Mouse (Mus musculus) macrophage (primary cell): ENCODE measurements at regions not wholly inside any gene's neighbourhood (a gene's known extent, or its start where the extent isn't known, plus 50 kb on each side); places are given as distances from the start of the nearest gene placed in this dataset.

Experiments used
- H3K27ac ChIP-seq: fragments of 350-480 bp; formaldehyde crosslinking; 2 replicates; pipeline ENCODE4 v1.9.0; 2021
- H3K36me3 ChIP-seq: fragments of 350-480 bp; formaldehyde crosslinking; 2 replicates; pipeline ENCODE4 v1.9.0; 2021; ENCODE audit errors: inconsistent target
- H3K4me3 ChIP-seq: fragments of 350-480 bp; formaldehyde crosslinking; 2 replicates; pipeline ENCODE4 v1.9.0; 2021; ENCODE audit errors: inconsistent target
- H3K79me2 ChIP-seq: fragments of 350-480 bp; formaldehyde crosslinking; 2 replicates; pipeline ENCODE4 v1.9.0; 2021; ENCODE audit errors: inconsistent target
- WGBS: methylation state at CpG from one replicate; pipeline ENCODE4 v1.1.7; 2026; ENCODE audit warnings: inconsistent platforms; ENCODE audit not compliant: missing documents; 5-methylcytosine and 5-hydroxymethylcytosine counted together

DNA sequence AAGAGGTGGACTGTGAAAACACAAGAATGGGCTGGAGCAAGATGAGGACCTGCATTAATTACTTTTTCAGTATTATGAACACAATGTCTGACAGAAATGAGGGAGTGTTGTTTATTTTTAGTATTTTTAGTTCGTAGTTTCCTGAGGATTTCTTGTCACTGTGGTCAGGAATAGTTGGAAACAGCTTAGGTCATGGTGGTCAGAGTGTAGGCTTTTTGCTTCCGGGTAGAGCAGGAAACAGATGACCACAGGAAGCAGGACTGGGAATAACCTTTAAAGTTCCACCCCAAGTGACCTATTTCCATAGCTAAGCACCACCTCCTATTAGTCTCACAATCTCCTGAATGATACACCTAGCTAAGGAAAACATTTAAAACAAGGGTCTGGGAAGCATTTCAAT is 333.7 kb upstream of the Kcnh8 start:
- H3K36me3 ChIP-seq, result no peaks in the 10 kb centered on the region
- no peak overlapping the region for H3K27ac ChIP-seq
- no peak overlapping the region for H3K4me3 ChIP-seq
- no peaks in the 10 kb centered on the region for H3K79me2 ChIP-seq
- 13% methylated on average over 2 of the region's 2 CpGs for WGBS

DNA sequence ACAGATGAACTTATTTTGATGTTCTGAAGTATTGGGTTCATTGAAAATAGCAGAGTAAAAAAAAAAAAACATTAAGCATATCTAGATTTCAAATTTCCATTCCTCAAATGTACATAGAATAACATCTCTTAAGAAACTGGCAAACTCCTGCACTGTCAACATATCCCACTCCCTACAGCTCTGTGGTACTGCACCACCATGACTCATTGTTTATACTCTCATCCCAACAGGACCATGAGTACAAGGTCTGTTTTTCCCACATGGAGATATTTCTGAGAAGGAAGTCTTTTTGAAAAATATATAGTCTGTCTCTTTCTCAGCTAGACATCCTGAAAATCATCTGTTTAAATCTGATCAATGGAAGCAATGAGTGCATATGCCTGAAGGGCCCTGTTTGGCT is 351.2 kb upstream of the Kcnh8 start:
- H3K4me3 ChIP-seq, result no peak overlapping the region
- no peaks in the 10 kb centered on the region for H3K36me3 ChIP-seq
- H3K79me2 ChIP-seq, result no peaks in the 10 kb centered on the region
- no peak overlapping the region for H3K27ac ChIP-seq

DNA sequence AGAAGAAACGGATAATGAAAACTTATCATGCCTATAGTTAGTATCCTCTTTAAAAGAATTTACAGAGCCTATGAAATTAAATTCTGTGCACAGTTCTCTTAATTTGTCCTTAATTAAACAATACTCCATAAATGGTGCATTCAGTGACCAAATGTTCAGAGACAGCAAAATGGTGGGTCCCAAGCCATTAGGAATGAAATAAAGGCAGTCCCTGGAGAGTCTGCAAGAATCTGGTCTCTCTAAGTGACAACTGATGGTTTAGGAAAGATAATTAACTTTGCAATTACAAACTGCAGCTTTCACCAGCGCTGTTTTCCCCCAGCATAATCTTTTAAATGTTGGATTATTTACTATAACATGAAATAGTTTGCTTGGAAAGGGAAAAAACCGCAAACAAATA is 376.9 kb upstream of the Kcnh8 start:
- 84% methylated on average over 3 of the region's 3 CpGs for WGBS
- Histone ChIP-seq H3K36me3 (no peaks in the 10 kb centered on the region), H3K27ac (no peak overlapping the region), H3K79me2 (no peaks in the 10 kb centered on the region), H3K4me3 (no peak overlapping the region)

DNA sequence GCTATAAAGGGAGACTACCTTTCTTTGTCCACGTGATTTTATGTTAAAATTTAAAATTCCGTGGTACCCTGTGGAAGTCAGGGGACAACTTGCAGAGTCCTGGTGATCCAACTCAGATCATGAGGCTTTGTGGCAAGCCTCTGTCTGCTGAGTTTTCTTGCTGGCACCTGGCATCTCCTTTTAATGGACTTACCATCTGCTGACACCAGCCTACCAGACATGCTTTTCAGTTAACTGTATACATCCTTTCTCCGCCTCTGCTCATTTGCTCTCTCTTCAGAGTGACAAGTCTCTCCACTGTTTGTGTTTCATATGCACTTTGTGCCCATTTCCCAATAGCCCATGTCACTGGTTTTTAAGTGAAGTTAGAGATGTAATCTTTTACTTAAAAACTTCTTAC is 382.1 kb upstream of the Kcnh8 start:
- Histone ChIP-seq H3K4me3 (no peak overlapping the region), H3K79me2 (no peaks in the 10 kb centered on the region), H3K27ac (no peak overlapping the region), H3K36me3 (no peaks in the 10 kb centered on the region)
- WGBS, result 82% methylated on average over 3 of the region's 3 CpGs

DNA sequence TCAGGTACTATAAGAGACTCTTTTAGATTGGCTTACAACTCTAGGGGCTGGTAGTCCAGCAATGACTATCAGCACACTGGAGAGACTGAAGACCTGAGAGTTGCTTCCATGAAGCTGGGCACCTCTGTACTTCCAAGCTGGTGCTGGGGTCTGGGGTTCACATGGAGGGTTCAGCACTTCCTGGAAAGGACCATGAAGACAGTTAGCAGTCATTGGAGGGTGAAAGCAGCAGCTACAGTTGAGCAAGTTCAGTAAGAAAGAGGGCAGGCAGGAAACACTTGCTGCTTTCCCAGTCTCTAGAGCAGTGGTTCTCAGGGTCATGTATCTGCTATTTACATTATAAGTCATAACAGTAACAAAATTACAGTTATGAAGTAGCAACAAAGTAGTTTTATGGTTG is 384.3 kb upstream of the Satb1 start:
- no peaks in the 10 kb centered on the region for H3K79me2 ChIP-seq
- no peak overlapping the region for H3K27ac ChIP-seq
- H3K36me3 ChIP-seq, result no peaks in the 10 kb centered on the region
- H3K4me3 ChIP-seq, result no peak overlapping the region

DNA sequence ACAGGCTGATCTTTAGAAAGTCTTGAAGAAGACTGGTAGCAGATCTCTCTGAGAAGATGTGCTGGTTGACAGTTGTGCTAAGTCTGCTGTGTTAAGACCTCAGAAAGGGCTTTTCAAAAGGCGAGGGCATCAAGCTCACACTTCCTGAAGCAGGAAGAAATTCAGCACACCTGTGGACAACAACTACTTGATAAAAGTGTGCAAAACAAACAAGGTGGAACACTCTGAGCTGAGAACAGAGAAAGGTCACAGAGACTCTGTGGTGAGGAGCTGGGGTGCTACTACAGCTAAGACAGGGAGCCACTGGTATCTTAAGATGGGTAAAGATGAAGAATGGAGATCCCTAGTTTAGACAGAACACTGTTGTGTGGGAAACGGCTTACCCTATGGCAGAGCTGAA is 379.9 kb upstream of the Satb1 start:
- no peaks in the 10 kb centered on the region for H3K79me2 ChIP-seq
- WGBS, result 79% methylated on average over 2 of the region's 2 CpGs
- H3K4me3 ChIP-seq, result no peak overlapping the region
- no peaks in the 10 kb centered on the region for H3K36me3 ChIP-seq
- no peak overlapping the region for H3K27ac ChIP-seq

DNA sequence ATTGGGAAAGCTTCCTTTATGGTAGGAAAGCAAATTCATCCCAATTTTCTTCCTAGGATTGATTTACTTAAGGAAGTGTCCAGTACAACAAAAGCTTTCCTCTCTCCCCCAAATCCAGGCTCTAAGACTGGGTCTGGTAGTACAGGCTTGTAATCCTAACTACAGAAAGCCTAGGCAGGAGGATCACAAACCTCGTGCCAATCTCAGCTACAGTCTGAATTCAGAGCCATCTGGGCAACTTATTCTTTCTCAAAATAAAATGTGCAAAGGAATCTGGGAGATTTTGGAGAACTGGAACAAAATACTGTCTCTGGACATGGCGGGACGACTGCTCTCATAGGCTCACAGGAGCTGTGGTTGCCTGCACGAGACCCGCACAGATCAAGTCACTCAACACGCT is 377.4 kb upstream of the Satb1 start:
- H3K27ac ChIP-seq, result no peak overlapping the region
- 96% methylated on average over 6 of the region's 6 CpGs for WGBS
- no peaks in the 10 kb centered on the region for H3K36me3 ChIP-seq
- H3K4me3 ChIP-seq, result no peak overlapping the region
- no peaks in the 10 kb centered on the region for H3K79me2 ChIP-seq

DNA sequence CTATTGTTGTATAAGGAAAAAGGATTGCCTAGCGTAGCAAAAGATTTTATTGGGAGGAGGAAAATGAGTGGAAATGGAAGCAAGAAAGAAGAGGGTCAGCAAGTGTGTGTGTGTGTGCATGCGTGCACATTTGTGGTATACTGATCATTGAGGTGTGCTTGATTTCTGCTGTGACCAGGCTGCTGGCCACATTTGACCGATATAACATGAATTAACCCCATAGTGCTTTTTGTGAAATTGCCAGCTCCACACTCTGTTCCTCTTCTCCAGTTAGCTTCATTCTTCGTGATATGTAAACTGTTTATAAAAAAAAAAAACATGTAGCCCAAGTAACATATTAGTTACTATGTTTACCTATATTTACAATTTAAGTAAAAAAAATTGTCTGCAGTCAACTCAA is 364.6 kb upstream of the Satb1 start:
- H3K4me3 ChIP-seq, result no peak overlapping the region
- H3K27ac ChIP-seq, result no peak overlapping the region
- no peaks in the 10 kb centered on the region for H3K36me3 ChIP-seq
- 94% methylated on average over 4 of the region's 4 CpGs for WGBS
- no peaks in the 10 kb centered on the region for H3K79me2 ChIP-seq

DNA sequence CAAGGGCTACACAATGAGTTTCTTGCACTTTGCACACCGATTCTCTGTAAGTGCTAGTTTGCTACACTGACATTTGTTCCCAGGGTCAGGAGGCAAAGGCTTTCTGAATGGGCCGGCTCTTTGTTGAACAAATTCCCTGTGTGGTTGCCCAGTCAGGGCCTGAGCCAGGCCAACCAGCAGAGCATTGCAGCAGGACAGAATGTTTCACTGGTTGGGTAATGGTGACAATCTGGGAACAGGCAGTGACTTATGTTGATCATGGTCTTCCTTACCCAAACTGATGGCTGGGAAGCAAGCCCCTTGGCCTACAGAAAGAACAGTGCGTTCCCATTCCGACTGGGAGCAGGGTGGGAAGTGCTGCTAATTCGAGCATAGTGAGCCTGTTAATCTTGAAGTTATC is 363.7 kb upstream of the Satb1 start:
- Histone ChIP-seq H3K79me2 (no peaks in the 10 kb centered on the region), H3K27ac (no peak overlapping the region), H3K4me3 (no peak overlapping the region), H3K36me3 (no peaks in the 10 kb centered on the region)
- 93% methylated on average over 5 of the region's 5 CpGs for WGBS

DNA sequence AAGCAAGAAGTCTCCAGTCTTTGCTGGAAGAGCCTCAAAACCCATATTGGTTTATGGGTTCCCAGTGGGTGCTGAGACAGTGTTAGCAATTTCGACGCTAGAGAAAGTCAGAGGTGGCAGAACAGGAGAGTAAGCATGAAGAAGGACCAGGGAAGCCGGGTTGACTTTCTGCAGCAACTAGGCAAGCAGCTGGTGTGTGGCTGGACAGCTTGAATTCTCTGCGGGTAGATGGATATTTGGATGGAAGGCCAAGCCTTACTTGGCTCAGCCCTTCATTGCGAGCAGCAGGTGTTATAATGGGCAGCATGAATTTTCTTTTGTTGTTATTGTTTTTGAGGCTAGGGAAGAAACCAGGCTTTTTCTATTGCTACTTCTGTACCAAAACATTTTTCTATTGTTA is 362.7 kb upstream of the Satb1 start:
- Histone ChIP-seq H3K27ac (no peak overlapping the region), H3K4me3 (no peak overlapping the region), H3K36me3 (no peaks in the 10 kb centered on the region), H3K79me2 (no peaks in the 10 kb centered on the region)
- WGBS, result 95% methylated on average over 5 of the region's 5 CpGs

DNA sequence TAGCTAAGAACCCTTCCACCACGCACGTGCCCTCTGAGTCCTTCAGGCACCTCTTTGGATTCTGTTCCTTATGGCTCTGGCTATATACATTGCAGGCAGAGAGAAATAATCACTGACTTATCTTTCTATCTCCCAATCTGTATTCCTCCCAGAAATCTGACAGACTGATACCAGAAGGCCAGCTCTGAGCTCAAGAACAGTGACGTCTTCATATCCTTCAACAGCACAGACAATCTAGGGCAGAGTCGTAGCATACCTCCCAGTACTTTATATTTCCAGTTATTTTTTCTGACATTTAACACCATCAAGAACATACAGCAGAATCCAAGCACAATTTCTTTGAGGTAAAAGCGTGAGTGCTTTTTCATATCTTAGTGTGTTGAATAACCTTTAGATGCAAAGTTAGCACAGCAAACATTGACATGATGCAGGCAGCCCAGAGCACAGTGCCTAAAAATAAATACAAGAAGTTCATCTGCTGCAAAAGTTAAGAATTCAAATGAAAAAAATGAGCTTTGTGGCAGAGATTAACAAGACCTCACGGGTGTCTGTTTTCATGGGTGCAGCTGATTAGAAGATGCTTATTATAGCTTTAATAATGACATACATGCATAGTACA is 358.1 kb upstream of the Satb1 start:
- 91% methylated on average over 6 of the region's 6 CpGs for WGBS
- no peak overlapping the region for H3K27ac ChIP-seq
- H3K4me3 ChIP-seq, result no peak overlapping the region
- no peaks in the 10 kb centered on the region for H3K79me2 ChIP-seq
- no peaks in the 10 kb centered on the region for H3K36me3 ChIP-seq

DNA sequence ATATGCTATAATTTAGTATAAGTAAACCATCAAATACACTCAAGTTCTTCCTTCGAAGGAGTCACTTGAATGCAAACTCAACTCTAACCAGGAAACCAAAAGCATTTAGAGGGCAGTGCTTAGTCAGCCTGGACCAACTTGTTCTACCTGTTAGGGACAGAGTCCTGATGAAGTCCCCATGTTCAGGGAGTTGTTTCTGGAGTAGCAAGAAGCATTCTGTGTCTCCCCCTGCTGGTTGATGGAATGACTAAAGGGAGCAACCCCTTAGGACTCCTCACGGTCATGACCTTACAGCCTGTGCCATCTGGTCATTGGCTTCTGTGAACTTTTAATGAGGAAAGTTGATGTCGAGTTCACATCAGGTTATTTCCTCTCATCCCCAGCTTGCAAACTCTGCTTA is 349.6 kb upstream of the Satb1 start:
- WGBS, result 27% methylated on average over 3 of the region's 3 CpGs
- Histone ChIP-seq H3K36me3 (no peaks in the 10 kb centered on the region), H3K4me3 (no peak overlapping the region), H3K79me2 (no peaks in the 10 kb centered on the region), H3K27ac (no peak overlapping the region)

DNA sequence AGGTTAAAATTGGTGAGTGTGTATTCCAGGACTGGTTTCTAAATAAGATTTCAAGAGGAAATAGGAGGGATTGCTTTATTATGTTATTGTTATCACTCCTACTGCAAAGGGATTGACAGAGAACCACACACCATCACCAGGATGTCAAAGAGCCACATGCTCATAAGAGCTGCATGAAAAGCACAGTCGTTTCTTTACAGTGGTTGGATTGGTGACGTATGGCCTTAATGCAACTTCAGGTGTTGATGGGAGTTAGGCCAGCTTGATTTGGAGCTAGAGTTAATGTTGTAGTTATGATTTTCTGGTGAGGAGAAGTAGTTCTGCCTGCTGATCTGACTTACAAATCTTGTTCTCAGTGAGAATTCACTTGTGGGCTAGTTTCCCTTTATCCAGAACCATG is 344.9 kb upstream of the Satb1 start:
- 90% methylated on average over 2 of the region's 2 CpGs for WGBS
- Histone ChIP-seq H3K36me3 (no peaks in the 10 kb centered on the region), H3K27ac (no peak overlapping the region)

DNA sequence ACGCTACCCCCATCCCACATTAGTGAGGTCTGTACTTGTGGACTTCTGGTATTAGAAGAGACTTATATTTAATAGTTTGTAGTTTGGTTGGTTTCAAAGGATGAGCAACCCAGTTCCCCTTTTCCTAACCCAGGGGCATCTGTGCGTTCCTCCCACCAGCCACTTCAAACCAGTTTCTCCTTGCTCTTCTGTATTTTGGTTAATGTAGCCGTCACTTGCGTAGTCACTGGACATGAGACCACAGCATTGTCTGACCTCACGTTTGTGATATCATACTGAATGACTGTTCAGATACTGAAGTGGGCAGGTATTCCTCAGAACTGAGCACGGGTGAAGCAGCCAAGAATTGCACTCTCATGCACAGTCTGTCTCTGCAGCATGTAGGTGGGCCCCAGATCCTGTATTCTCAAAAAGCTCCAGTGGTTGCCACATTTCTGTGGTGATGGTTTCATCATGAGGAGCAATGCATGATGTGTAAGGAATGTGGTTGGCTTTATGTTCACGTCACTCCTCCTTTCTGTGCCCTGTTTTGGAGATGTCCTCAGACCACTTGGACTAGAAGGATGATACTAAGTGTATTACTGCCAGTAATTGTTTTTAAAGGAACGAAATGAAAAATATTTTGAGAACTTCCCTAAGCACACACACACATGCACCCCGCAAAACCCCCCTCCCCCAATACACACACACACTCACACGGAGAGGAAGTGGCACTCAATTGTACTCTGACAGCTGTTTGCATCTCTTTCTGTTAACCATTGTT is 335.2 kb upstream of the Satb1 start:
- WGBS, result 10% methylated on average over 10 of the region's 10 CpGs
- Histone ChIP-seq H3K79me2 (no peaks in the 10 kb centered on the region), H3K4me3 (no peak overlapping the region), H3K27ac (no peak overlapping the region), H3K36me3 (no peaks in the 10 kb centered on the region)

More for the DNA sequence above, 344.9 kb upstream of the Satb1 start:
- no peak overlapping the region for H3K4me3 ChIP-seq
- H3K79me2 ChIP-seq, result no peaks in the 10 kb centered on the region

DNA sequence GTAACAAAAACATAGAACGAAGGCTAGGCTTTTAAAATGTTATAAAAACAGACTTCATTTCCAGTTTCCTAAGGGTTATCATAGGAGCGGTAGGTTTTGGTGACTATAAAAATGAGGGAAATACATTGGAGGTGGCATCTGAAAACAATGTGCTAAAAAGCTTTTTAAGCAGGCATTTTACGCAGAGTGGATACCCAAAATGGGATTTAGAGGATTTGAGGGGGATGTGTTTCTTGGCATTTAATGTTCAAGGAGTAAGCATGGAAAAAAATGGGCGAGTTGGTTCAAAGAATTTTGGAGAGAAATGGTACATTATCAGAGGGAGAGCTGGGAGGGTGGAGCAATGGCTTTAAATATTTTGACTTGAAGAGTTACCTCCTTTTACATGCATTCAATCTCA is 334.6 kb upstream of the Satb1 start:
- no peak overlapping the region for H3K4me3 ChIP-seq
- H3K36me3 ChIP-seq, result no peaks in the 10 kb centered on the region
- H3K79me2 ChIP-seq, result no peaks in the 10 kb centered on the region
- no peak overlapping the region for H3K27ac ChIP-seq
- 95% methylated on average over 4 of the region's 4 CpGs for WGBS
